Mouse (Mus musculus) right cerebral cortex, postnatal 10 days (tissue): Measurements from ENCODE around the gene Ctnna2.

Source experiments
- DNase-seq, 2 experiments: peaks; one replicate each; pipeline ENCODE4 v3.0.0; 2021; ENCODE audit warnings: low spot score in 2 of 2

The Ctnna2 gene

GRCm38 (mm10) chr6:77817116-77817515 lies 162.4 kb downstream of the Ctnna2 start:
- DNase-seq: no peak

- no peak for DNase-seq
These were observed 168.5 kb downstream of the Ctnna2 start for GRCm38 (mm10) chr6:77811041-77811440.

- DNase-seq: no peak
These were observed 176.9 kb downstream of the Ctnna2 start for GRCm38 (mm10) chr6:77802604-77803003.

DNA sequence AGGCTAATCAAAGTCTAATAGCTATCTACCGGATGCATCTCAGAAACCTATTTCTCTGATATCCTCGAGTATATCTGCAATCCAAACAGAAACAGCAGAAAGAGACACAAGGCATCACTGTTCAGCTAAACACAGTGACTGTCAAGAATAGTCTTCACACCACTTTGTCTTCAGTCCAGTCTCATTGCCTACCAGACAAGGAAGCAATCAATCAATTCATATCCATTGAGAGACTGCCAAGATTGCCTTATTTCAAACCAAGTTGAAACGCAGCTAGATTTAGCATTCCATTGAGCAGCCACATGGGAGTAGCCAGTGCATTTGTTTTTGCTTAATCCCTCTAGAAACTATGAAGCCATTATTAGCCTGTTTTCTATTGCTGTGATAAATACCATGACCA lies 196.2 kb downstream of the Ctnna2 start:
- DNase-seq: no peak

DNA sequence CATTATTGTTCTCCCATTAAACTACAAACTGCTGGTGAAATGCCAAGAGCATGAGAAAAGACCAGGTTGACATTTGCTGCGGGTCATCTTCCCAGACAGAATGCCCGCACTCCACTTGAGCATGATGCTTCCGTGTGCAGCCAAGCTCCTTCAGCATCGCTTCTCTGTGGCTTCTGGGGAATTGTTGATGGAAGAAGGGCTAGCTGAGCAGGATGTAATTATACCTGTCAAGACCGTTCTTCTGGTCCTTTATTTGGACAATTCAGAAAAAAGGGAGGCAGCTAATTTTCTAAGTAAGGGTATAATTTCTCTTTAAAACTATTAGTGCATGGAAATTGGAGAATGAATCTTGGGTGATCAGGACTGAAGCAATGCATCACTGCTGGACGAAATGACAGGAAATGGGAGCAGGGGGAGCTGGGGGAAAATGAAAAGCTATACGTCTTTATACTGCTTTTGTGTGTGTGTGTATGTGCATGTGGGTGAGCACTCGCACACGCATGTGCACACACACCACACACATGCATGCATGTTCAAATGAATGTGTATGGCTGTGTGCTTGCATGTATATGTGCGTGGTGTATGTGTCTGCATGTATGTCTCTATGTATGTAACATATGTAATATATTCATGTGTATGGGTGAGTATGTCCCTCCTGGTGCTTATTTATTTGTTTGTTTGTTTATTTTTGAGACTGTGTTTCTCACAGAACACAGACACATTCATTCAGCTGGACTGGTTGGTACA lies 211.0 kb downstream of the Ctnna2 start:
- DNase-seq: no peak

DNA sequence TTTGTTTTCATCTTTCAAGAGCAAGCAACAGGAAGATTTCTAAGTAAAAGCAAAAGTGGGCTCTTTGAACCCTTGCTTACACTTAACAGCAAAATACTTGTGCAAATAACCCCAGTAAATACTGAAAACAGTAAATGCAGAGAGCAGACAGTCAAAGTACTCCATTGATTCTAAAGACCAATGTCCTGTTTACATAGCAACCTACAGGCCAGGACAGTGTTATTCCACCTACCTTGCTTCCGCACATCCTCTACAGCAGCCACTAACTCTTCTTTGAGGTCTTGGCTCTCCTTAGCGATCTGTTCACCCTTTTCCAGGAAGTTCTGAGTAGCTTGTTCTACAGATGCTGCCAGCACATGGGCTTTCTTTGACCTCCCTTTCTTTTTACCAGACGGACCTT lies 221.3 kb downstream of the Ctnna2 start:
- no peak for DNase-seq

DNA sequence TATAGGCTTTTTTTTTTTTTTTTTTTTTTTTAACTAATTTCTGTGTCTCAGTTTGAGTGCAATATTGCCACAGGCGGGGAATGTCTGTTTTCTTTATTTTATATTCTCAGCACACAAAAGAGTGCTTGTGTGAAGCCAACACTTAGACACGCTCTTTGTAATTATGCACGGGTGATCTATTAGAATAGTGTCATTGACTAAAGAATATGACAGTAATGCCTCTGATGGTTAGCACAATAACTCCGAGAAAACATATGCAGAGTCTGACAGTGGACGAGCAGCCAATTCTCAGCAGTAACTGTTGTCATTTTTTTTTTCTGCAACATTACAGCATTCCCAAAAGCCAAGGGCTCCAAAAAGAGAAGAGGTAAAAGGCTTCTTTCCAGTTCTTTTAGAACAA lies 234.1 kb downstream of the Ctnna2 start:
- no peak for DNase-seq

- no peak for DNase-seq
These were observed 235.8 kb downstream of the Ctnna2 start for GRCm38 (mm10) chr6:77743651-77744050.

DNA sequence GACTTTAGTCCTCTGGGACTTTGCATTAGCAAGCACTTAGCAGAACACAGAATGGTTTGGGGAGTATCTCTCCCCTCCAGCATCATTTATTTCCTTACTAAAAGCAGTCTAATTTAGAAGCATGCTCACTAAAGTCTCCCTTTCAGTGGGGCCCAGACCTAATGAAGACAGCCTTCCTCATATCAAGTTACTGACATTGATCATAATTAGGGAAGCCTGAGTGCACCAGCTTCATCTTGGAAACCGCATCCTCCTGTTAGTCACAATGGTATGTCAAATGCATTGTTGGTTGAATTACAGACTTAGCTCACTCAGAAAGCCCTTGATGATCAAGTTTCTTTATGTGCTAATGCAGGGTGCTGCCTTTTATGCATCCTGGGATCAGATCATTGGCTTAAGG lies 236.5 kb downstream of the Ctnna2 start:
- DNase-seq: no peak

- DNase-seq: no peak
These were observed 240.9 kb downstream of the Ctnna2 start for GRCm38 (mm10) chr6:77738640-77739039.

GRCm38 (mm10) chr6:77724952-77725299 lies 254.6 kb downstream of the Ctnna2 start:
- no peak for DNase-seq

DNA sequence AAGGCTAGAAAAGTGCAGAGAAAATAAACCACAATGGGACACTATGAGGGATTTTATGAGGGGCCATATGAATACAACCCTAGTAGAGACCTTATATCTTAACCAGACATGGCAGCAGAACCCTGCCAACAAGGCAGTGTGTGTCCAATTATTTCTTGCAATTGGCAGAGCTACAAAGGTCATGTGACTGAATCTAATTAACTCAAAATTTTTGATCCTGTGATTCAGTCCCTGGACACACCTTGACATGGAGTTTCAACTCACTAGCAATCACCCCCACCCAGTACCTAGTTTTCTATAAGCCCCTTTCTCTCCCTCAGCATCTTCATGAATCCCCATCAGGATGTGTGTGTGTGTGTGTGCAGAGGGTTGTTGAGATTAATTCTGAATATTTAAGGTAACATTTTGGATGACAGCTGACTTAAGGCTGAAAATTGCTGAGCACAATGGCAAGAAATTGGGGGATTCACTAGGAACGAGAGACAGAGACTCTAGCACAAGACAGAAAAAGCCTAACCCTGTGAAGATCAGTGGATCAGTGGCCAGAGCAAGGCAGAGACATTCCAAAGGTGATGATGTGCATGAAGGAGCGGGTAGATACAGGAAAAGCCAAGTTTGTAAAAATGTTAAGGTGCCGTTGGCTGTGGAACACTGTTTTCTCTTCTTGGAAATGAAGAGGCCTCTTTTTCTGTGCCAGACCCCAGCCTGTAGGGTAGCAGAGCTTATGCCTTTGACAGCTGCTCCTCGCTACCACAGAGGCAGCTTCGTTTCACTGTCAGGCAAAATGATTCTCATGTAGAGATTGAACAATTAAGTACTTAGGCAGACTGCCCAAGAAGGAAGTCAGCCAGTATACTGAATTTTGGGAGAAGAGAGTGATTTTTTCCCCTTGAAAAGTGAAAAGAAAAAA lies 255.2 kb downstream of the Ctnna2 start:
- peak; percentile 45 to 57 for DNase-seq

GRCm38 (mm10) chr6:77694093-77694492 lies 285.4 kb downstream of the Ctnna2 start:
- DNase-seq: peak; percentile 40 to 76

DNA sequence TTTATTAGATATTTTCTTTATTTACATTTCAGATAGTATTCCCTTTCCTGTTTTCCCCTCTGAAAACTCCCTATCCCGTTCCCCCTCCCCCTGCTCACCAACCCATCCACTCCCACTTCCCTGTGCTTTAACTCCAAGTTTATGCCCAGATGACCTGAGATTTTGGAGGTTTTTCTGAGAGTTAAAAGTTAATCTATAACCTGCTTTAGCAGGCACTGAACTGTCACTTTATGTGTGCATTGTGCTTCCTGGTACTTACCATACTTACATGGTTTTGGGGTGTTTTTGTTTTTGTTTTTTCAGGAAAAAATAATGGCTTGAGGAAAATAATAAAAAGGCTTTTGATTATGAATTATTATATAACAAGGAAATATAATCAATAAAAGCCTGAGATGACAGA lies 292.3 kb downstream of the Ctnna2 start:
- DNase-seq: no peak

DNA sequence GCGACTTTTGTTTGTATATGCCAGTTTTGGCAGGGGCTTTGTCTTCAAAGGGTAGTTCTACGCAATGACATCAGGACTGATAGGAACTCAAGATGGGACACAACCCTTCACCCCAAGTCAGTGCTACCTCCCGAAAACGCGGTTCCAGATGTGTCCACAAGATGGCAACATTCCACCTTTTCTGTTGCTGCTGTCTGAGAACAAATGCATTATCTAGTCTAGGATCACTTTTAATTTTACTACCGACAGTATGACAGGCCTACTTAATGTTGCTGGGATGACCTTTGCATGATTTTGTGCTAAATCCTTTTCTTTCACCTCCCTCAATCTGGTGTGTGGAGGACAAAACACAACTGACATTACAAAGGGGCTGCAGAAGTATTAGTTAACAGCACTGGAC lies 329.4 kb downstream of the Ctnna2 start:
- peak; percentile 69 to 72 for DNase-seq

DNA sequence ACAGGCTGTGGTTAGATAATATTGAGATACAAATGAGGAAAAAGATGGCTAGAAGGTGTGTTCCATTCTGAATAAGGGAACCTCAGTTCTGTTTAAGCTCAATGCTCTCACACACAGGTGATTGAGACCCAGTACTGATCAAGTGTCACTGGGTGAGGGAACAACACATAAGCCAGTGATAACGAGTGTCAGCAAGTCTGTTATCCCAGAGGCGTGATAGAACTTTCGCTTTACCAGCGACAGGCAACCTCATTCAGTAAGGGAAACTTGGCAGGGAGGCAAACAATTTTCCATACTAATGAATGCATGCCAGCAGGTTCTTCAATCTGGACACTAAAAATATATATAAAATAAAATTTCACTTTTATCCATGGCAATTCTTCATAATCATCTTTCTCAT lies 334.9 kb downstream of the Ctnna2 start:
- DNase-seq: peak in 1 of 2 experiments; percentile 32

- no peak for DNase-seq
These were observed 340.7 kb downstream of the Ctnna2 start for GRCm38 (mm10) chr6:77638784-77639183.

- DNase-seq: peak; percentile 80 to 86
These were observed 345.5 kb downstream of the Ctnna2 start for GRCm38 (mm10) chr6:77633997-77634396.

GRCm38 (mm10) chr6:77628573-77629192 lies 350.8 kb downstream of the Ctnna2 start:
- DNase-seq: peak in 1 of 2 experiments; percentile 41

GRCm38 (mm10) chr6:77604642-77605392 lies 374.7 kb downstream of the Ctnna2 start:
- DNase-seq: no peak

- DNase-seq: no peak
These were observed 375.6 kb downstream of the Ctnna2 start for GRCm38 (mm10) chr6:77603914-77604313.

- no peak for DNase-seq
These were observed 380.3 kb downstream of the Ctnna2 start for GRCm38 (mm10) chr6:77599244-77599643.
